Mouse (Mus musculus) layer of hippocampus, adult 2 months (tissue): ENCODE data around the gene Myl6. TPM values are rescaled to one million over a fixed set of nuclear protein-coding genes. Genes with fewer than 3 reads are reported as not detected.

ENCODE experiments used
- DNase-seq, 2 experiments: peaks; one replicate each; pipeline ENCODE4 v3.0.0; 2022; ENCODE audit warnings: low spot score in 2 of 2
- H3K27ac ChIP-seq: fragments of 200-600 bp; 2 replicates; pipeline ENCODE4 v1.8.1; 2022
- H3K4me3 ChIP-seq: fragments of 200-600 bp; 2 replicates; pipeline ENCODE4 v1.8.1; 2022; ENCODE audit warnings: mild to moderate bottlenecking
- CTCF ChIP-seq: fragments of 200-600 bp; conservative IDR thresholded peaks from 2 replicates; pipeline ENCODE4 v1.8.1; 2022; ENCODE audit warnings: antibody characterized with exemption, mild to moderate bottlenecking, moderate library complexity
- long read RNA-seq, 2 experiments: library from polyadenylated mRNA; stranded (forward); transcript quantifications; one replicate each; pipeline ENCODE4 v2.0.0; 2021; ENCODE audit warnings: borderline mapping rate in 2 of 2
- total RNA-seq, 2 experiments: library from RNA; stranded (reverse); gene quantifications; 2 replicates each; pipeline ENCODE4 v1.2.3; 2021

The Myl6 gene
- total RNA-seq, result 100 to 1,000 TPM; 519 to 544 TPM
- long read RNA-seq, experiment 1, transcript Myl6-209 (1 exons, 3,040 nt), result minor isoform, 6 of 224 reads
- long read RNA-seq, experiment 1, transcript Myl6-201 (6 exons, 665 nt), result major isoform, 122 of 224 reads
- long read RNA-seq, experiment 1, transcript Myl6-206 (7 exons, 691 nt), result minor isoform, 41 of 224 reads
- long read RNA-seq, experiment 1, partial matches to known transcripts, result 42 of 224 reads
- long read RNA-seq, experiment 1, other reads (novel, unspliced or antisense), result 10 of 224 reads
- long read RNA-seq, experiment 2, transcript Myl6-212 (5 exons, 790 nt), result minor isoform, 8 of 271 reads
- long read RNA-seq, experiment 2, transcript Myl6-206 (7 exons, 691 nt), result minor isoform, 43 of 271 reads
- long read RNA-seq, experiment 2, transcript Myl6-201 (6 exons, 665 nt), result major isoform, 157 of 271 reads
- long read RNA-seq, experiment 2, partial matches to known transcripts, result 48 of 271 reads
- long read RNA-seq, experiment 2, other reads (novel, unspliced or antisense), result 9 of 271 reads

GRCm38 (mm10) chr10:128493695-128494666, at the start of gene Myl6:
Gene Myl6 (minus strand): TSS chr10:128494145.
- DNase-seq, result peak; percentile 98
- Histone ChIP-seq H3K27ac (peak within 1 kb of the TSS; percentile 96), H3K4me3 (peak within 1 kb of the TSS; percentile 97)
- TF ChIP-seq CTCF, result peak; percentile 80

GRCm38 (mm10) chr10:128543100-128543499, 49.2 kb upstream of the Myl6 start:
- DNase-seq, result no peak
- no peak for TF ChIP-seq CTCF
- no peak overlapping the region for H3K27ac ChIP-seq
- H3K4me3 ChIP-seq, result no peak overlapping the region

- Histone ChIP-seq H3K4me3 (no peak overlapping the region), H3K27ac (no peak overlapping the region)
- no peak for TF ChIP-seq CTCF
- DNase-seq, result no peak
Measured at GRCm38 (mm10) chr10:128538340-128538870, 44.5 kb upstream of the Myl6 start.

GRCm38 (mm10) chr10:128536266-128536940, 42.5 kb upstream of the Myl6 start:
- TF ChIP-seq CTCF, result peak; percentile 97
- peak overlapping the region; percentile 9; the same call in 1 of the 2 replicates for H3K4me3 ChIP-seq
- DNase-seq, result peak; percentile 85 to 88
- H3K27ac ChIP-seq, result peak overlapping the region; percentile 54; the same call in 1 of the 2 replicates

- DNase-seq, result no peak
- H3K4me3 ChIP-seq, result peak overlapping the region; percentile 9; the same call in 1 of the 2 replicates
- TF ChIP-seq CTCF, result no peak
- peak overlapping the region; percentile 54; the same call in 1 of the 2 replicates for H3K27ac ChIP-seq
Measured at GRCm38 (mm10) chr10:128535624-128536265, 41.8 kb upstream of the Myl6 start.

GRCm38 (mm10) chr10:128535206-128535605, 41.3 kb upstream of the Myl6 start:
- no peak for TF ChIP-seq CTCF
- no peak for DNase-seq
- no peak overlapping the region for H3K4me3 ChIP-seq
- no peak overlapping the region for H3K27ac ChIP-seq

GRCm38 (mm10) chr10:128526366-128527356, 32.7 kb upstream of the Myl6 start:
- TF ChIP-seq CTCF, result no peak
- H3K4me3 ChIP-seq, result peak overlapping the region; percentile 92
- peak overlapping the region; percentile 12; the same call in 1 of the 2 replicates for H3K27ac ChIP-seq
- no peak for DNase-seq

GRCm38 (mm10) chr10:128525671-128526308, 31.8 kb upstream of the Myl6 start, which contains the start of gene Esyt1:
Gene Esyt1 (minus strand): TSS chr10:128525871.
- DNase-seq, result peak; percentile 83 to 93
- peak; percentile 68 for TF ChIP-seq CTCF
- Histone ChIP-seq H3K4me3 (peak within 1 kb of the TSS; percentile 92), H3K27ac (peak within 1 kb of the TSS; percentile 65)

GRCm38 (mm10) chr10:128524732-128525662, 31.1 kb upstream of the Myl6 start:
- no peak for TF ChIP-seq CTCF
- no peak for DNase-seq
- Histone ChIP-seq H3K27ac (peak overlapping the region; percentile 65), H3K4me3 (peak overlapping the region; percentile 92)
